ENCODE assay signal across 8 mouse cellular contexts in genomic region chr14:32028681-32029091, GRCm38 (mm10). TPM values are rescaled to one million over a fixed set of nuclear protein-coding genes. Genes with fewer than 3 reads are reported as not detected.
DNase-seq lines count a peak whose midpoint lies in the region; ATAC-seq and TF ChIP-seq lines count a peak whose summit lies in the region.

Galnt15 (plus strand) TSS chr14:32028989.

- no peak within 1 kb of the TSS for H3K9ac ChIP-seq in forebrain, postnatal 0 days
- no peak within 1 kb of the TSS for H3K9ac ChIP-seq in hindbrain, embryonic 12.5 days
- no peak within 1 kb of the TSS for H3K9ac ChIP-seq in lung, embryonic 14.5 days

- TF ChIP-seq CTCF in layer of hippocampus, adult 2 months (conservative IDR thresholded peaks at IDR 0.05), result no peak
- no peak for TF ChIP-seq CTCF in forebrain, postnatal 0 days (IDR thresholded peaks at IDR 0.05; ENCODE audit: low read depth)
- no peak for TF ChIP-seq CTCF in lung, embryonic 14.5 days (IDR thresholded peaks at IDR 0.05; ENCODE audit: low read depth)

- H3K36me3 ChIP-seq in forebrain, postnatal 0 days (ENCODE audit: insufficient read depth), result no peaks in the 10 kb centered on the region
- H3K36me3 ChIP-seq in hindbrain, embryonic 12.5 days, result no peaks in the 10 kb centered on the region
- no peaks in the 10 kb centered on the region for H3K36me3 ChIP-seq in lung, embryonic 14.5 days (ENCODE audit: insufficient read depth)

- H3K27me3 ChIP-seq in forebrain, postnatal 0 days (ENCODE audit: insufficient read depth, low read length), result no peaks in the 10 kb centered on the region
- 0 out of 2 replicates have a peak, but pooled peaks cover 9% of the 10 kb centered on the region for H3K27me3 ChIP-seq in hindbrain, embryonic 12.5 days
- no peaks in the 10 kb centered on the region for H3K27me3 ChIP-seq in lung, embryonic 14.5 days (ENCODE audit: insufficient read depth, low read length)

- ATAC-seq in forebrain, postnatal 0 days, result peak; percentile 75
- no peak for ATAC-seq in hindbrain, embryonic 12.5 days (ENCODE audit: low FRiP score)
- no peak for ATAC-seq in lung, embryonic 14.5 days (ENCODE audit: insufficient read depth)

- H3K4me1 ChIP-seq in forebrain, postnatal 0 days (ENCODE audit: insufficient read depth), result peaks cover 8% of the 10 kb centered on the region
- H3K4me1 ChIP-seq in hindbrain, embryonic 12.5 days, result peaks cover 21% of the 10 kb centered on the region
- no peaks in the 10 kb centered on the region for H3K4me1 ChIP-seq in lung, embryonic 14.5 days (ENCODE audit: insufficient read depth)

- H3K27ac ChIP-seq in layer of hippocampus, adult 2 months, result peak within 1 kb of the TSS; percentile 37; the same call in 1 of the 2 replicates
- H3K27ac ChIP-seq in forebrain, postnatal 0 days (ENCODE audit: low read depth, low read length), result no peak within 1 kb of the TSS
- H3K27ac ChIP-seq in hindbrain, embryonic 12.5 days, result no peak within 1 kb of the TSS
- no peak within 1 kb of the TSS for H3K27ac ChIP-seq in lung, embryonic 14.5 days (ENCODE audit: low read depth)

- H3K4me3 ChIP-seq in layer of hippocampus, adult 2 months, result peak within 1 kb of the TSS; percentile 31
- no peak within 1 kb of the TSS for H3K4me3 ChIP-seq in forebrain, postnatal 0 days (ENCODE audit: low read depth, low read length)
- no peak within 1 kb of the TSS for H3K4me3 ChIP-seq in hindbrain, embryonic 12.5 days
- no peak within 1 kb of the TSS for H3K4me3 ChIP-seq in lung, embryonic 14.5 days (ENCODE audit: low read depth, low read length)

- peak within 1 kb of the TSS; percentile 32 for H3K4me2 ChIP-seq in forebrain, postnatal 0 days (ENCODE audit: low read depth)
- H3K4me2 ChIP-seq in hindbrain, embryonic 12.5 days (replicated peaks), result peak within 1 kb of the TSS; percentile 30
- H3K4me2 ChIP-seq in lung, embryonic 14.5 days, result peak within 1 kb of the TSS; percentile 23; the same call in 1 of the 2 replicates

- DNase-seq in layer of hippocampus, adult 2 months (ENCODE audit: low spot score in 2 of 2), result no peak
- DNase-seq in layer of hippocampus, adult 8-10 months (ENCODE audit: low spot score in 2 of 2), result no peak
- DNase-seq in cerebellum, adult 11 months, result peak; percentile 90
- peak; percentile 61 for DNase-seq in forebrain, postnatal 0 days
- peak; percentile 41 for DNase-seq in lung, embryonic 14.5 days
- peak; percentile 39 to 64 for DNase-seq in urinary bladder, postnatal 36 days (ENCODE audit: low spot score in 2 of 2)
- DNase-seq in right cerebral cortex, postnatal 14 days, result no peak

- WGBS in forebrain, postnatal 0 days, result 15% methylated on average over 9 of the region's 9 CpGs
- WGBS in hindbrain, embryonic 12.5 days, result 14% methylated on average over 9 of the region's 9 CpGs
- 4% methylated on average over 9 of the region's 9 CpGs for WGBS in lung, embryonic 14.5 days

- H3K9me3 ChIP-seq in forebrain, postnatal 0 days (ENCODE audit: low read length), result no peaks in the 10 kb centered on the region
- H3K9me3 ChIP-seq in hindbrain, embryonic 12.5 days (replicated peaks), result no peaks in the 10 kb centered on the region
- H3K9me3 ChIP-seq in lung, embryonic 14.5 days (ENCODE audit: low read depth, low read length), result no peaks in the 10 kb centered on the region

RNA-seq across cellular contexts. Expression of gene Galnt15, which starts in this region (rescaled TPM):
- total RNA-seq in layer of hippocampus, adult 2 months (2021), result 1 to 10 TPM; 2.3 to 2.4 TPM
- 1 to 10 TPM; 1.8 to 5.7 (median 3.8) TPM for total RNA-seq in layer of hippocampus, adult 8-10 months (2022)
- 0.92 and 1.8 TPM in 2 replicates for total RNA-seq in forebrain, postnatal 0 days (2014; rRNA removed)
- 0.48 and 0.54 TPM in 2 replicates for polyA plus RNA-seq in forebrain, postnatal 0 days (2015; fragmentation: Nextera tagmentation; extraction: Ambion mirVana)
- polyA plus RNA-seq in hindbrain, embryonic 12.5 days (2016; fragmentation: Nextera tagmentation; extraction: Ambion mirVana), result 0.12 and 0.14 TPM in 2 replicates
- polyA plus RNA-seq in lung, embryonic 14.5 days (2014; fragmentation: Nextera tagmentation; extraction: Ambion mirVana), result 0.08 and 0.18 TPM in 2 replicates

Comparison
In these comparisons a context has a peak if more than half of its experiments do, and no peak if none do; other contexts are left out.
1. Peak in DNase-seq and H3K4me2 ChIP-seq in lung, embryonic 14.5 days; RNA of the gene not detected or under 1 TPM.
2. DNase-seq: peak in cerebellum, adult 11 months (single experiment), forebrain, postnatal 0 days (single experiment) and urinary bladder, postnatal 36 days (2 of 2); none in layer of hippocampus, adult 2 months (0 of 2), layer of hippocampus, adult 8-10 months (0 of 2) and right cerebral cortex, postnatal 14 days (single experiment).
3. Peak in every context shown above with its lines, with median percentiles within 50 percentile points of each other: H3K4me2 ChIP-seq.